ENCODE assay signal across 38 mouse cellular contexts in genomic region chr7:107180406-107180805, GRCm38 (mm10). TPM values are rescaled to one million over a fixed set of nuclear protein-coding genes. Genes with fewer than 3 reads are reported as not detected.
DNase-seq lines count a peak whose midpoint lies in the region; ATAC-seq and TF ChIP-seq lines count a peak whose summit lies in the region.
"Had no signal": no experiment of that assay in that cellular context is flagged by ENCODE, and none has a peak within 500 bp of the region (broad histone marks: within the 10 kb centered on the region; RNA-seq: fewer than 3 reads in every experiment).

No protein-coding gene starts in this region.

- intact Hi-C loops in left cerebral cortex, postnatal 25 days (cut with DNase I) = no loop called here

- H3K27ac ChIP-seq in CH12.LX (ENCODE audit: insufficient read depth, low read depth) = no peak overlapping the region
- H3K27ac ChIP-seq in ES-Bruce4 (ENCODE audit: insufficient read depth, low read length) = no peak overlapping the region
- no peak overlapping the region for H3K27ac ChIP-seq in midbrain, embryonic 16.5 days (ENCODE audit: low read length)
- H3K27ac ChIP-seq in limb, embryonic 10.5 days = no peak overlapping the region
- no peak overlapping the region for H3K27ac ChIP-seq in forebrain, embryonic 16.5 days (ENCODE audit: low read length)
- H3K27ac ChIP-seq: embryonic facial prominence, embryonic 10.5 days; embryonic facial prominence, embryonic 13.5 days; forebrain, embryonic 12.5 days; forebrain, embryonic 15.5 days; gastrocnemius, adult 2 months; hindbrain, embryonic 12.5 days; hindbrain, embryonic 15.5 days had no signal

- TF ChIP-seq CTCF in CH12.LX (conservative IDR thresholded peaks at IDR 0.05 in 1 of 2, IDR thresholded peaks at IDR 0.05 in 1 of 2; ENCODE audit: low read depth in 2 of 2, low read length in 2 of 2) (peak in 1 of 2 experiments; percentile 59; a peak in 2 of 4 replicates), ES-Bruce4 (IDR thresholded peaks at IDR 0.05; ENCODE audit: low read depth, low read length) (peak; percentile 37)

- H3K4me1 ChIP-seq in CH12.LX (ENCODE audit: control insufficient read depth in 1 of 2, insufficient read depth in 2 of 2) = no peaks in the 10 kb centered on the region
- H3K4me1 ChIP-seq in ES-Bruce4 (ENCODE audit: control insufficient read depth, insufficient read depth, low read length) = no peaks in the 10 kb centered on the region
- no peaks in the 10 kb centered on the region for H3K4me1 ChIP-seq in midbrain, embryonic 16.5 days (ENCODE audit: control insufficient read depth, insufficient read depth, low read length)
- no peaks in the 10 kb centered on the region for H3K4me1 ChIP-seq in limb, embryonic 10.5 days
- H3K4me1 ChIP-seq in forebrain, embryonic 16.5 days (replicated peaks; ENCODE audit: control insufficient read depth, insufficient read depth, low read length) = no peaks in the 10 kb centered on the region
- H3K4me1 ChIP-seq: embryonic facial prominence, embryonic 10.5 days; embryonic facial prominence, embryonic 13.5 days; forebrain, embryonic 12.5 days; forebrain, embryonic 15.5 days; hindbrain, embryonic 12.5 days; hindbrain, embryonic 15.5 days had no signal

- TF ChIP-seq RAD21 in CH12.LX (IDR thresholded peaks at IDR 0.05; ENCODE audit: low read depth, low read length) = peak; percentile 60

- H3K9me3 ChIP-seq in CH12.LX (replicated peaks; ENCODE audit: low read length) (no peaks in the 10 kb centered on the region), ES-Bruce4 (replicated peaks; ENCODE audit: control insufficient read depth, insufficient read depth, low read length, poor library complexity, severe bottlenecking) (no peaks in the 10 kb centered on the region)
- no peaks in the 10 kb centered on the region for H3K9me3 ChIP-seq in midbrain, embryonic 16.5 days (replicated peaks; ENCODE audit: control insufficient read depth, low read length, poor library complexity, severe bottlenecking)
- no peaks in the 10 kb centered on the region for H3K9me3 ChIP-seq in limb, embryonic 10.5 days (replicated peaks)
- no peaks in the 10 kb centered on the region for H3K9me3 ChIP-seq in forebrain, embryonic 16.5 days (ENCODE audit: control insufficient read depth, low read length)
- H3K9me3 ChIP-seq: embryonic facial prominence, embryonic 10.5 days; embryonic facial prominence, embryonic 13.5 days; forebrain, embryonic 12.5 days; forebrain, embryonic 15.5 days; hindbrain, embryonic 12.5 days; hindbrain, embryonic 15.5 days had no signal

- TF ChIP-seq POLR2A in CH12.LX (IDR thresholded peaks at IDR 0.05; ENCODE audit: low read depth, low read length) (no peak), ES-Bruce4 (IDR thresholded peaks at IDR 0.05; ENCODE audit: insufficient read depth, low read length) (no peak)

- no peak for ATAC-seq in midbrain, embryonic 16.5 days
- ATAC-seq in forebrain, embryonic 16.5 days = no peak
- ATAC-seq: forebrain, embryonic 15.5 days; Patski had no signal

- dilution Hi-C loops in CH12.LX (cut with MboI; ENCODE audit: extremely low pct_ligation_motif_present, extremely low pct_unique_long_range_greater_than_20kb, low sequenced_read_pairs) = no loop called here

- no peaks in the 10 kb centered on the region for H3K27me3 ChIP-seq in CH12.LX (replicated peaks)
- H3K27me3 ChIP-seq in ES-Bruce4 (ENCODE audit: control insufficient read depth, insufficient read depth, low read length, poor library complexity, severe bottlenecking) = no peaks in the 10 kb centered on the region
- H3K27me3 ChIP-seq in midbrain, embryonic 16.5 days (ENCODE audit: control insufficient read depth, insufficient read depth, low read depth, low read length) = no peaks in the 10 kb centered on the region
- no peaks in the 10 kb centered on the region for H3K27me3 ChIP-seq in limb, embryonic 10.5 days (ENCODE audit: low read depth, poor library complexity, severe bottlenecking)
- H3K27me3 ChIP-seq in forebrain, embryonic 16.5 days (replicated peaks; ENCODE audit: control insufficient read depth, insufficient read depth, low read length) = no peaks in the 10 kb centered on the region
- H3K27me3 ChIP-seq: embryonic facial prominence, embryonic 13.5 days; forebrain, embryonic 12.5 days; forebrain, embryonic 15.5 days; hindbrain, embryonic 12.5 days; hindbrain, embryonic 15.5 days; Patski had no signal

- H3K4me2 ChIP-seq in CH12.LX (ENCODE audit: insufficient read depth, low read depth, poor library complexity, severe bottlenecking) = no peak overlapping the region
- H3K4me2 ChIP-seq in midbrain, embryonic 16.5 days (ENCODE audit: low read length) = no peak overlapping the region
- no peak overlapping the region for H3K4me2 ChIP-seq in forebrain, embryonic 16.5 days (ENCODE audit: low read length)
- H3K4me2 ChIP-seq: embryonic facial prominence, embryonic 13.5 days; forebrain, embryonic 12.5 days; forebrain, embryonic 15.5 days; heart, embryonic 11.5 days; hindbrain, embryonic 12.5 days; hindbrain, embryonic 15.5 days had no signal

- H3K9ac ChIP-seq in CH12.LX (ENCODE audit: insufficient read depth, low read depth) (no peak overlapping the region), ES-Bruce4 (ENCODE audit: low read depth, poor library complexity, severe bottlenecking) (no peak overlapping the region)
- H3K9ac ChIP-seq in midbrain, embryonic 16.5 days (ENCODE audit: low read depth, low read length) = no peak overlapping the region
- H3K9ac ChIP-seq in forebrain, embryonic 16.5 days (replicated peaks; ENCODE audit: low read depth, low read length) = no peak overlapping the region
- H3K9ac ChIP-seq: embryonic facial prominence, embryonic 13.5 days; forebrain, embryonic 12.5 days; forebrain, embryonic 15.5 days; hindbrain, embryonic 12.5 days; hindbrain, embryonic 15.5 days had no signal

- in situ Hi-C loops in CH12.LX (cut with MboI; ENCODE audit: low pct_ligation_motif_present, low pct_unique_long_range_greater_than_20kb, low sequenced_read_pairs) = no loop called here

- no peaks in the 10 kb centered on the region for H3K36me3 ChIP-seq in CH12.LX (replicated peaks in 1 of 2; ENCODE audit: control insufficient read depth in 1 of 2, insufficient read depth in 1 of 2, low read length in 1 of 2)
- H3K36me3 ChIP-seq in ES-Bruce4 (ENCODE audit: control insufficient read depth, insufficient read depth, low read length, poor library complexity, severe bottlenecking) = no peaks in the 10 kb centered on the region
- no peaks in the 10 kb centered on the region for H3K36me3 ChIP-seq in midbrain, embryonic 16.5 days (ENCODE audit: control insufficient read depth, insufficient read depth, low read length)
- no peaks in the 10 kb centered on the region for H3K36me3 ChIP-seq in limb, embryonic 10.5 days
- H3K36me3 ChIP-seq in forebrain, embryonic 16.5 days (ENCODE audit: control insufficient read depth, insufficient read depth) = no peaks in the 10 kb centered on the region
- H3K36me3 ChIP-seq: embryonic facial prominence, embryonic 10.5 days; embryonic facial prominence, embryonic 13.5 days; forebrain, embryonic 12.5 days; forebrain, embryonic 15.5 days; hindbrain, embryonic 12.5 days; hindbrain, embryonic 15.5 days had no signal

- DNase-seq in CH12.LX (ENCODE audit: extremely low read depth) (peak; percentile 11), WW6 (ENCODE audit: low read depth, low spot score) (peak; percentile 18)
- DNase-seq in embryo, embryonic 10.5 days (ENCODE audit: low spot score) = peak; percentile 5
- DNase-seq in limb, embryonic 10.5 days (ENCODE audit: low spot score) = no peak
- DNase-seq in left cerebral cortex, postnatal 25 days (ENCODE audit: low spot score in 2 of 2) = no peak
- DNase-seq: adrenal gland, postnatal 10 days; cerebellum, adult 11 months; cerebellum, adult 2 months; cerebellum, adult 9-11 months; cerebellum, postnatal 25 days; gastrocnemius, adult 2 months; gastrocnemius, postnatal 14 days; heart, adult 11 months; kidney, adult 18-20 months had no signal

- H3K4me3 ChIP-seq in CH12.LX (replicated peaks in 1 of 3; ENCODE audit: low read depth in 2 of 3, low read length in 2 of 3, poor library complexity in 1 of 3) = no peak overlapping the region
- no peak overlapping the region for H3K4me3 ChIP-seq in ES-Bruce4 (ENCODE audit: low read depth, low read length)
- H3K4me3 ChIP-seq in midbrain, embryonic 16.5 days (ENCODE audit: low read depth, low read length) = no peak overlapping the region
- H3K4me3 ChIP-seq in limb, embryonic 10.5 days = no peak overlapping the region
- H3K4me3 ChIP-seq in forebrain, embryonic 16.5 days (replicated peaks; ENCODE audit: low read length) = no peak overlapping the region
- H3K4me3 ChIP-seq: embryonic facial prominence, embryonic 10.5 days; embryonic facial prominence, embryonic 13.5 days; erythroblast, embryonic 14.5 days; forebrain, embryonic 12.5 days; forebrain, embryonic 15.5 days; gastrocnemius, adult 2 months; hindbrain, embryonic 12.5 days; hindbrain, embryonic 15.5 days had no signal

- TF ChIP-seq EP300 in CH12.LX (IDR thresholded peaks at IDR 0.05; ENCODE audit: low read length) (no peak), ES-Bruce4 (IDR thresholded peaks at IDR 0.05; ENCODE audit: insufficient read depth, low read depth, low read length) (no peak)

- WGBS in midbrain, embryonic 16.5 days = 40% methylated on average over 2 of the region's 2 CpGs
- 55% methylated on average over 2 of the region's 2 CpGs for WGBS in limb, embryonic 10.5 days
- WGBS in forebrain, embryonic 16.5 days = 41% methylated on average over 2 of the region's 2 CpGs

- H3K79me2 ChIP-seq in CH12.LX (replicated peaks; ENCODE audit: control insufficient read depth, extremely low read depth, insufficient read depth, poor library complexity, severe bottlenecking) = no peaks in the 10 kb centered on the region

RNA-seq across cellular contexts. Expression of gene Nlrp14, which starts 13.6 kb away (rescaled TPM):
- total RNA-seq in CH12.LX (2012; rRNA removed) (not detected in 2 replicates), CH12.LX (2014; rRNA removed) (not detected in 2 replicates)
- polyA plus RNA-seq in CH12.LX (2012; ENCODE audit: insufficient read length, low read depth) (not detected in 2 replicates), ES-Bruce4 (2011; ENCODE audit: insufficient read depth, insufficient read length, low read depth, missing spikeins) (0.42 TPM in 1 of 2 replicates, not detected in the other)
- polyA plus RNA-seq in midbrain, embryonic 16.5 days (2015; fragmentation: Nextera tagmentation; extraction: Ambion mirVana) = not detected in 2 replicates
- not detected in 2 replicates for polyA plus RNA-seq in limb, embryonic 10.5 days (2016; fragmentation: Nextera tagmentation; extraction: Ambion mirVana)
- polyA plus RNA-seq in forebrain, embryonic 16.5 days (2015; fragmentation: Nextera tagmentation; extraction: Ambion mirVana) = not detected in 2 replicates
- not detected for total RNA-seq in left cerebral cortex, postnatal 25 days (2021)
- total RNA-seq: adrenal gland, adult 18-20 months; common myeloid progenitor, adult 5-6 weeks; gastrocnemius, adult 2 months; gastrocnemius, postnatal 14 days; gastrocnemius, postnatal 4 days; heart, adult 8-10 months; heart, postnatal 25 days; hematopoietic stem cell, adult 5-6 weeks; MEL had no signal
- polyA plus RNA-seq: cerebellum, adult 2 months; embryonic facial prominence, embryonic 10.5 days; embryonic facial prominence, embryonic 13.5 days; erythroblast, embryonic 14.5 days; forebrain, embryonic 12.5 days; forebrain, embryonic 15.5 days; frontal cortex, adult 2 months; heart, embryonic 11.5 days; heart, embryonic 14.5 days; heart, postnatal 0 days; hindbrain, embryonic 12.5 days; hindbrain, embryonic 15.5 days; intestine, embryonic 14.5 days; Patski had no signal

RNA-seq across cellular contexts. Expression of gene Rbmxl2, which starts 28.8 kb away (rescaled TPM):
- total RNA-seq in CH12.LX (2012; rRNA removed) (not detected in 2 replicates), CH12.LX (2014; rRNA removed) (not detected in 2 replicates)
- polyA plus RNA-seq in CH12.LX (2012; ENCODE audit: insufficient read length, low read depth) (not detected in 2 replicates), ES-Bruce4 (2011; ENCODE audit: insufficient read depth, insufficient read length, low read depth, missing spikeins) (19.3 and 27.3 TPM in 2 replicates)
- not detected in 2 replicates for polyA plus RNA-seq in midbrain, embryonic 16.5 days (2015; fragmentation: Nextera tagmentation; extraction: Ambion mirVana)
- polyA plus RNA-seq in limb, embryonic 10.5 days (2016; fragmentation: Nextera tagmentation; extraction: Ambion mirVana) = not detected in 2 replicates
- polyA plus RNA-seq in forebrain, embryonic 16.5 days (2015; fragmentation: Nextera tagmentation; extraction: Ambion mirVana) = not detected in 2 replicates
- total RNA-seq in left cerebral cortex, postnatal 25 days (2021) = not detected
- total RNA-seq: adrenal gland, adult 18-20 months; adrenal gland, postnatal 4 days; common myeloid progenitor, adult 5-6 weeks; gastrocnemius, adult 2 months; gastrocnemius, postnatal 14 days; gastrocnemius, postnatal 4 days; heart, adult 8-10 months; heart, postnatal 25 days; hematopoietic stem cell, adult 5-6 weeks; MEL had no signal
- polyA plus RNA-seq: cerebellum, adult 2 months; embryonic facial prominence, embryonic 10.5 days; embryonic facial prominence, embryonic 13.5 days; erythroblast, embryonic 14.5 days; forebrain, embryonic 12.5 days; forebrain, embryonic 15.5 days; frontal cortex, adult 2 months; heart, embryonic 11.5 days; heart, embryonic 14.5 days; heart, postnatal 0 days; hindbrain, embryonic 12.5 days; hindbrain, embryonic 15.5 days; intestine, embryonic 14.5 days; Patski had no signal

RNA-seq across cellular contexts. Expression of gene Olfr716, which starts 42.3 kb away (rescaled TPM):
- total RNA-seq in CH12.LX (2012; rRNA removed) = not detected in 2 replicates
- total RNA-seq in CH12.LX (2014; rRNA removed) = not detected in 2 replicates
- polyA plus RNA-seq in CH12.LX (2012; ENCODE audit: insufficient read length, low read depth) = not detected in 2 replicates
- not detected in 2 replicates for polyA plus RNA-seq in ES-Bruce4 (2011; ENCODE audit: insufficient read depth, insufficient read length, low read depth, missing spikeins)
- polyA plus RNA-seq in midbrain, embryonic 16.5 days (2015; fragmentation: Nextera tagmentation; extraction: Ambion mirVana) = not detected in 2 replicates
- polyA plus RNA-seq in limb, embryonic 10.5 days (2016; fragmentation: Nextera tagmentation; extraction: Ambion mirVana) = not detected in 2 replicates
- not detected in 2 replicates for polyA plus RNA-seq in forebrain, embryonic 16.5 days (2015; fragmentation: Nextera tagmentation; extraction: Ambion mirVana)
- not detected for total RNA-seq in left cerebral cortex, postnatal 25 days (2021)
- total RNA-seq: adrenal gland, adult 18-20 months; adrenal gland, postnatal 10 days; adrenal gland, postnatal 4 days; common myeloid progenitor, adult 5-6 weeks; gastrocnemius, adult 2 months; gastrocnemius, postnatal 14 days; gastrocnemius, postnatal 4 days; heart, adult 8-10 months; heart, postnatal 25 days; hematopoietic stem cell, adult 5-6 weeks; MEL had no signal
- polyA plus RNA-seq: cerebellum, adult 2 months; embryonic facial prominence, embryonic 10.5 days; embryonic facial prominence, embryonic 13.5 days; erythroblast, embryonic 14.5 days; forebrain, embryonic 12.5 days; forebrain, embryonic 15.5 days; frontal cortex, adult 2 months; heart, embryonic 11.5 days; heart, embryonic 14.5 days; heart, postnatal 0 days; hindbrain, embryonic 12.5 days; hindbrain, embryonic 15.5 days; intestine, embryonic 14.5 days; Patski had no signal

RNA-seq across cellular contexts. Expression of gene Olfr715, which starts 49.5 kb away (rescaled TPM):
- total RNA-seq in CH12.LX (2012; rRNA removed) = not detected in 2 replicates
- not detected in 2 replicates for total RNA-seq in CH12.LX (2014; rRNA removed)
- not detected in 2 replicates for polyA plus RNA-seq in CH12.LX (2012; ENCODE audit: insufficient read length, low read depth)
- polyA plus RNA-seq in ES-Bruce4 (2011; ENCODE audit: insufficient read depth, insufficient read length, low read depth, missing spikeins) = not detected in 2 replicates
- polyA plus RNA-seq in midbrain, embryonic 16.5 days (2015; fragmentation: Nextera tagmentation; extraction: Ambion mirVana) = not detected in 2 replicates
- polyA plus RNA-seq in limb, embryonic 10.5 days (2016; fragmentation: Nextera tagmentation; extraction: Ambion mirVana) = not detected in 2 replicates
- polyA plus RNA-seq in forebrain, embryonic 16.5 days (2015; fragmentation: Nextera tagmentation; extraction: Ambion mirVana) = not detected in 2 replicates
- total RNA-seq in left cerebral cortex, postnatal 25 days (2021) = not detected
- total RNA-seq: adrenal gland, adult 18-20 months; adrenal gland, postnatal 10 days; adrenal gland, postnatal 4 days; common myeloid progenitor, adult 5-6 weeks; gastrocnemius, adult 2 months; gastrocnemius, postnatal 14 days; gastrocnemius, postnatal 4 days; heart, adult 8-10 months; heart, postnatal 25 days; hematopoietic stem cell, adult 5-6 weeks; MEL had no signal
- polyA plus RNA-seq: cerebellum, adult 2 months; embryonic facial prominence, embryonic 10.5 days; embryonic facial prominence, embryonic 13.5 days; erythroblast, embryonic 14.5 days; forebrain, embryonic 12.5 days; forebrain, embryonic 15.5 days; frontal cortex, adult 2 months; heart, embryonic 11.5 days; heart, embryonic 14.5 days; heart, postnatal 0 days; hindbrain, embryonic 12.5 days; hindbrain, embryonic 15.5 days; intestine, embryonic 14.5 days; Patski had no signal

Comparison
In these comparisons a context has a peak if more than half of its experiments do, and no peak if none do; other contexts are left out.
1. DNase-seq: peak in CH12.LX (single experiment), WW6 (single experiment) and embryo, embryonic 10.5 days (single experiment); none in limb, embryonic 10.5 days (single experiment) and left cerebral cortex, postnatal 25 days (0 of 2).
2. RNA of gene Rbmxl2, which starts 28.8 kb away (polyA plus RNA-seq): 19.3 to 27.3 TPM in ES-Bruce4; not detected in CH12.LX, not detected in midbrain, embryonic 16.5 days, not detected in limb, embryonic 10.5 days and not detected in forebrain, embryonic 16.5 days; every median in the first group is over 10 times any median in the second.